Mouse (Mus musculus): ENCODE measurements at regions not wholly inside any gene's neighbourhood (a gene's known extent, or its start where the extent isn't known, plus 50 kb on each side); places are given as distances from the start of the nearest gene placed in this dataset.

DNA sequence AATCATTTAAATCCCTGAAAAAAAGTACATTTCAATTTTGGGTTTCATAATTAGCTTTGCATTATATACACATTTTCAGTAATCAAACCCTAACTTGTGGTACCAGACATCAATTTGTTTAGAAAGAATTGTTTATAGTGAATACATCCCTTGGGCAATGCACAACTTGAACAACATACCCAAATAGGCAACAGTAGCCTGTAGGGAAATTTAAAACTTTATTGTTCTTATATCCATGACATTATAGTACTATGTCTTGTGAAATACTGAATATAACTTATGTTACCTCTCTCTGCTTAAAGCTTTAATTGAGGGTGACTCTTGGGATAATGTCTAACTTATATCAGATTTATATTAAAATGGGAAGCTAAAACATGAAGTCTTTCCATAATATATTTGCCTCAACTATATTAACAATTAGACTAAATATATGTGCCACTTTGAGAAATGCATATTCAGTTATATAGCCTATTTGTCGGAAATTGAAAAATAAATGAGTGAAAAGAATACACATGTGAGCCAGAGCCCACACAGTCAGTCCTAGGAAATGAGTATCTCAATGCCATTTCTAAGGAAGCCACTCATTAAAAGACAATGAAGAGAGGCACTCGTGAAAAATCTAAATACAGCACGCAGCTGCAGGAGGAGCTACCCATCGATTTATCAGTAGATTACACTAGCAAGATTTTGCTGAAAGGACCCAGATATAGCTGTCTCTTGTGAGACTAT is 458.1 kb upstream of the Slitrk6 start:
- no peaks in the 10 kb centered on the region for H3K27me3 ChIP-seq (ENCODE audit: insufficient read depth, poor library complexity, severe bottlenecking)
- no peaks in the 10 kb centered on the region for H3K36me3 ChIP-seq
- H3K9me3 ChIP-seq = no peaks in the 10 kb centered on the region
- no peaks in the 10 kb centered on the region for H3K4me1 ChIP-seq (replicated peaks)
- H3K4me3 ChIP-seq = no peak overlapping the region
- no peak for DNase-seq (ENCODE audit: low spot score)
- H3K27ac ChIP-seq = no peak overlapping the region
- WGBS = 88% methylated on average over 4 of the region's 4 CpGs

- no peak for DNase-seq (ENCODE audit: low spot score)
These were observed 448.0 kb upstream of the Slitrk5 start for GRCm38 (mm10) chr14:111226926-111227325.

GRCm38 (mm10) chr14:111239121-111239520 is 435.8 kb upstream of the Slitrk5 start:
- Histone ChIP-seq H3K27ac (no peak overlapping the region), H3K4me3 (no peak overlapping the region), H3K9me3 (peaks cover 3% of the 10 kb centered on the region; the same call in 1 of the 2 replicates), H3K36me3 (no peaks in the 10 kb centered on the region), H3K4me1 (replicated peaks) (no peaks in the 10 kb centered on the region), H3K27me3 (ENCODE audit: insufficient read depth, poor library complexity, severe bottlenecking) (no peaks in the 10 kb centered on the region)
- no peak for DNase-seq (ENCODE audit: low spot score)
- WGBS = 60% methylated on average over 2 of the region's 2 CpGs

More at GRCm38 (mm10) chr14:111226926-111227325, 448.0 kb upstream of the Slitrk5 start:
- H3K27me3 ChIP-seq (ENCODE audit: insufficient read depth, poor library complexity, severe bottlenecking) = no peaks in the 10 kb centered on the region
- no peak overlapping the region for H3K4me3 ChIP-seq
- no peaks in the 10 kb centered on the region for H3K36me3 ChIP-seq
- H3K9me3 ChIP-seq = no peaks in the 10 kb centered on the region
- H3K4me1 ChIP-seq (replicated peaks) = no peaks in the 10 kb centered on the region
- 86% methylated on average over 6 of the region's 6 CpGs for WGBS
- H3K27ac ChIP-seq = no peak overlapping the region

GRCm38 (mm10) chr14:111249347-111249946 is 425.4 kb upstream of the Slitrk5 start:
- no peak overlapping the region for H3K27ac ChIP-seq
- H3K4me3 ChIP-seq = no peak overlapping the region
- WGBS = 76% methylated on average over 9 of the region's 9 CpGs
- no peaks in the 10 kb centered on the region for H3K27me3 ChIP-seq (ENCODE audit: insufficient read depth, poor library complexity, severe bottlenecking)
- H3K36me3 ChIP-seq = no peaks in the 10 kb centered on the region
- no peak for DNase-seq (ENCODE audit: low spot score)
- H3K9me3 ChIP-seq = no peaks in the 10 kb centered on the region
- 0 out of 2 replicates have a peak, but pooled peaks cover 6% of the 10 kb centered on the region for H3K4me1 ChIP-seq (replicated peaks)

DNA sequence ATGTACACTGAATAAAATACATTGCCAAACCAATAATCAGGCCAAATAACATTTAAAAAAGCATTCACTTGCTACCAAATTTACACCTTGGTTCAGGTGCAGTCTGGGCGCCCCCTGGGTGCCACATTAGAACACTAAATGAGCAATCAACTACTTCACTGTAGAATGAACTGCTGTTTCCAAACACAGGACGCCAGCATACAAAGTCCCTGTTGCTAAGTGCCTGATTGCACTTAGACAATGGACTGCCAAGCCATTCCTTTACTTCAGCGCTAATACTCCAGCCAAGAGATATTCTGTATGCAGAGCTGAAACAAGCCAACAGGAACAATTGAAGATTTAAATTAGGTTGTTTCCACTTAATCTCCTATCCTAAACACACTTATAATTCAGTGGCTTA is 421.7 kb upstream of the Slitrk5 start:
- WGBS = 38% methylated on average over 3 of the region's 3 CpGs
- Histone ChIP-seq H3K4me3 (no peak overlapping the region), H3K4me1 (replicated peaks) (0 out of 2 replicates have a peak, but pooled peaks cover 6% of the 10 kb centered on the region), H3K27ac (no peak overlapping the region), H3K36me3 (no peaks in the 10 kb centered on the region), H3K9me3 (no peaks in the 10 kb centered on the region), H3K27me3 (ENCODE audit: insufficient read depth, poor library complexity, severe bottlenecking) (no peaks in the 10 kb centered on the region)
- no peak for DNase-seq (ENCODE audit: low spot score)

DNA sequence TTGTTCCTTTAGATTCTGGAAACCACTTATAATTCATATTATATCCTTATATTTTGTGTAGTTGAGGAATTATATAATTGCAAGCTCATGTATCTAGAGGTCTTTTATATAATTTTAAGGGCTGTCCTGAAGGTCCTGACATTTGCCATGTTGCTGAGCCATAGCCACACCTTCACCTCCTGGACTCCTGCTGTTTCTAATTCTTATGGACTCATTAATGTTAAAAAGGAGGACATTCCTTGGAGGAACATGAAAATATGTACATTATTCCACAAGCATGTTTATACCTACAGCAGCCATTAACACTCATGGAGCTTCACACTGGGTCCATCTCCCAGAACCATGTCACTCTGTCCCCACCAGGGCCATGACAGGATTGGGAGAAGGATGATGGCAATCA is 413.2 kb upstream of the Slitrk5 start:
- H3K36me3 ChIP-seq = no peaks in the 10 kb centered on the region
- no peak overlapping the region for H3K27ac ChIP-seq
- DNase-seq (ENCODE audit: low spot score) = no peak
- no peaks in the 10 kb centered on the region for H3K27me3 ChIP-seq (ENCODE audit: insufficient read depth, poor library complexity, severe bottlenecking)
- no peaks in the 10 kb centered on the region for H3K4me1 ChIP-seq (replicated peaks)
- peaks cover 4% of the 10 kb centered on the region; the same call in 1 of the 2 replicates for H3K9me3 ChIP-seq
- H3K4me3 ChIP-seq = no peak overlapping the region

GRCm38 (mm10) chr14:111270239-111270638 is 404.7 kb upstream of the Slitrk5 start:
- Histone ChIP-seq H3K27ac (no peak overlapping the region), H3K4me3 (no peak overlapping the region), H3K4me1 (replicated peaks) (no peaks in the 10 kb centered on the region), H3K36me3 (no peaks in the 10 kb centered on the region), H3K27me3 (ENCODE audit: insufficient read depth, poor library complexity, severe bottlenecking) (no peaks in the 10 kb centered on the region), H3K9me3 (no peaks in the 10 kb centered on the region)
- WGBS = 83% methylated on average over 4 of the region's 4 CpGs
- DNase-seq (ENCODE audit: low spot score) = no peak

DNA sequence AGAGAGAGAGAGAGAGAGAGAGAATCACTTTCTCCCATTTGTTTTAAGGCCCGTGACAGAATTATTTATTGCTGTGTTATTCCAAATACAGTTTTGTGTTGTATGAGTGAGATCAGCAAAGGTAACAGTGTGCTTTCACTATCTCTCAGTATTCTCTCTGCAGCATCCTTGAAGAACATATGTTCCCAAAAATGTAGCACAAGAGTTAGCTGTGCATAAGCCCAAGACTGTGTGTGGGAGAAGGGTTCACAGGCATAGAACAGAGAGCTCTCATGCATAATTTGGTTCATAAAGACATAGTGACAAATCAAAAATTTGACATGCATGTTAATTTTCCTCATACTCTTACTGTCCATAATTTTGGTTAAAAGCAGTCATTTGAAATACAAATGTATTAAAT is 393.5 kb upstream of the Slitrk5 start:
- Histone ChIP-seq H3K4me1 (replicated peaks) (no peaks in the 10 kb centered on the region), H3K27me3 (ENCODE audit: insufficient read depth, poor library complexity, severe bottlenecking) (no peaks in the 10 kb centered on the region), H3K27ac (no peak overlapping the region), H3K36me3 (no peaks in the 10 kb centered on the region), H3K4me3 (no peak overlapping the region), H3K9me3 (no peaks in the 10 kb centered on the region)
- WGBS = 85% methylated on average over 1 of the region's 1 CpGs
- DNase-seq (ENCODE audit: low spot score) = no peak

- H3K27ac ChIP-seq = no peak overlapping the region
- no peaks in the 10 kb centered on the region for H3K27me3 ChIP-seq (ENCODE audit: insufficient read depth, poor library complexity, severe bottlenecking)
- H3K36me3 ChIP-seq = no peaks in the 10 kb centered on the region
- DNase-seq (ENCODE audit: low spot score) = peak; percentile 31
- H3K4me3 ChIP-seq = no peak overlapping the region
- 65% methylated on average over 10 of the region's 10 CpGs for WGBS
- H3K4me1 ChIP-seq (replicated peaks) = no peaks in the 10 kb centered on the region
- H3K9me3 ChIP-seq = no peaks in the 10 kb centered on the region
These were observed 391.0 kb upstream of the Slitrk5 start for GRCm38 (mm10) chr14:111283681-111284461.

GRCm38 (mm10) chr14:111285981-111286380 is 388.9 kb upstream of the Slitrk5 start:
- no peaks in the 10 kb centered on the region for H3K27me3 ChIP-seq (ENCODE audit: insufficient read depth, poor library complexity, severe bottlenecking)
- no peaks in the 10 kb centered on the region for H3K36me3 ChIP-seq
- DNase-seq (ENCODE audit: low spot score) = no peak
- no peaks in the 10 kb centered on the region for H3K9me3 ChIP-seq
- H3K4me1 ChIP-seq (replicated peaks) = no peaks in the 10 kb centered on the region
- no peak overlapping the region for H3K27ac ChIP-seq
- no peak overlapping the region for H3K4me3 ChIP-seq
- WGBS = 68% methylated on average over 1 of the region's 1 CpGs

- 92% methylated on average over 3 of the region's 3 CpGs for WGBS
- no peak for DNase-seq (ENCODE audit: low spot score)
- no peak overlapping the region for H3K4me3 ChIP-seq
- H3K27me3 ChIP-seq (ENCODE audit: insufficient read depth, poor library complexity, severe bottlenecking) = no peaks in the 10 kb centered on the region
- H3K9me3 ChIP-seq = no peaks in the 10 kb centered on the region
- no peaks in the 10 kb centered on the region for H3K4me1 ChIP-seq (replicated peaks)
- no peak overlapping the region for H3K27ac ChIP-seq
- no peaks in the 10 kb centered on the region for H3K36me3 ChIP-seq
These were observed 379.4 kb upstream of the Slitrk5 start for GRCm38 (mm10) chr14:111295521-111295920.

- no peak for DNase-seq (ENCODE audit: low spot score)
- Histone ChIP-seq H3K27ac (no peak overlapping the region), H3K4me1 (replicated peaks) (no peaks in the 10 kb centered on the region), H3K36me3 (no peaks in the 10 kb centered on the region), H3K4me3 (no peak overlapping the region), H3K27me3 (ENCODE audit: insufficient read depth, poor library complexity, severe bottlenecking) (no peaks in the 10 kb centered on the region), H3K9me3 (no peaks in the 10 kb centered on the region)
These were observed 377.1 kb upstream of the Slitrk5 start for GRCm38 (mm10) chr14:111297796-111298195.

DNA sequence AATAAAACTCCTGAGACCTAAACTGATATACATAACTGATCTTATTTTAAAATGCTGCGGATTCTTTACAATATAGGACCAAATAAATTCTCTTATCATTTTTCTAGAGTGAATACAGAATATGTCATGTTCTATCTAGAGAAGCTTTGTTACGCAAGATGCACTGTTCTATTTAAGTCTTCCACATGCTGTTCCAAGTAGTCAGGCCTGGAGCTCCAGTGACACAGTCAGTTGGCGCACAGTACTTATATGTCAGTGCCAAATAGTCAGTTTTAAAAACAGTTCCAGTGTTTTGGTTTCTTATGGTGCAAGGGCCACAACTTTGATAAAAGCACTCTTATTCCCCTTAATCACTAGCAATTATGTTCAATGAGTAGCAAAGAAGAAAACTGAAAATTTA is 344.3 kb upstream of the Slitrk5 start:
- H3K36me3 ChIP-seq = no peaks in the 10 kb centered on the region
- WGBS = 97% methylated on average over 3 of the region's 3 CpGs
- no peak overlapping the region for H3K27ac ChIP-seq
- DNase-seq (ENCODE audit: low spot score) = no peak
- no peaks in the 10 kb centered on the region for H3K4me1 ChIP-seq (replicated peaks)
- no peak overlapping the region for H3K4me3 ChIP-seq
- no peaks in the 10 kb centered on the region for H3K9me3 ChIP-seq
- H3K27me3 ChIP-seq (ENCODE audit: insufficient read depth, poor library complexity, severe bottlenecking) = no peaks in the 10 kb centered on the region

Measured in hindbrain, embryonic 10.5 days (tissue).